Mouse (Mus musculus) lung, postnatal 0 days (tissue): Measurements from ENCODE around the gene Cmip. TPM values are rescaled to one million over a fixed set of nuclear protein-coding genes. Genes with fewer than 3 reads are reported as not detected.

Experiments used
- ATAC-seq: fragments of 200-750 bp; cut with Nextera tagmentation; 2 replicates; pipeline ENCODE4 v1.8.0; 2017; ENCODE audit warnings: moderate library complexity
- DNase-seq: peaks from one replicate; pipeline ENCODE4 v3.0.0-alpha.2; 2016; ENCODE audit warnings: low spot score
- H3K27ac ChIP-seq: fragments of 300-500 bp; sonication (generic); 2 replicates; pipeline ENCODE4 v1.5.1; 2014; ENCODE audit warnings: antibody characterized with exemption, mild to moderate bottlenecking, low read length, mixed read lengths
- H3K27me3 ChIP-seq: fragments of 300-500 bp; sonication (generic); replicated peaks from 2 replicates; pipeline ENCODE4 v1.6.1; 2014; ENCODE audit warnings: low read length, mixed read lengths; ENCODE audit not compliant: insufficient read depth
- H3K36me3 ChIP-seq: fragments of 300-500 bp; sonication (generic); 2 replicates; pipeline ENCODE4 v1.6.1; 2014; ENCODE audit warnings: low read length, mixed read lengths; ENCODE audit not compliant: insufficient read depth
- H3K4me1 ChIP-seq: fragments of 300-500 bp; sonication (generic); 2 replicates; pipeline ENCODE4 v1.6.1; 2014; ENCODE audit warnings: antibody characterized with exemption, low read depth, low read length, mixed read lengths; ENCODE audit not compliant: insufficient read depth
- H3K4me2 ChIP-seq: fragments of 300-500 bp; sonication (generic); replicated peaks from 2 replicates; pipeline ENCODE4 v1.6.1; 2014; ENCODE audit warnings: low read depth, mild to moderate bottlenecking, low read length, moderate library complexity, mixed read lengths
- H3K4me3 ChIP-seq: fragments of 300-500 bp; sonication (generic); 2 replicates; pipeline ENCODE4 v1.5.1; 2014; ENCODE audit warnings: low read depth, low read length
- H3K9ac ChIP-seq: fragments of 300-500 bp; sonication (generic); replicated peaks from 2 replicates; pipeline ENCODE4 v1.6.1; 2014; ENCODE audit warnings: low read depth, mild to moderate bottlenecking
- H3K9me3 ChIP-seq: fragments of 300-500 bp; sonication (generic); 2 replicates; pipeline ENCODE4 v1.6.1; 2016; ENCODE audit warnings: low read length, mixed read lengths
- CTCF ChIP-seq: IDR thresholded peaks from 2 replicates; pipeline ENCODE4 v1.5.1; 2016; ENCODE audit warnings: antibody characterized with exemption, mild to moderate bottlenecking
- EP300 ChIP-seq: IDR thresholded peaks from 2 replicates; pipeline ENCODE4 v1.6.1; 2016; ENCODE audit warnings: antibody characterized with exemption, mild to moderate bottlenecking, control low read depth
- WGBS: fragments of 180-500 bp; shearing (Covaris S2); extraction: QIAGEN DNeasy Blood & Tissue Kit; methylation state at CpG from one replicate; pipeline ENCODE4 v1.1.7; 2014; 5-methylcytosine and 5-hydroxymethylcytosine counted together
- polyA plus RNA-seq: library from polyadenylated mRNA; unstranded; fragments of >200 nt; fragmentation: Nextera tagmentation; extraction: Ambion mirVana; gene quantifications from 2 replicates; pipeline ENCODE4 v1.2.1, GENCODE M21; 2015

The Cmip gene
- polyA plus RNA-seq, 1 experiment from 2014 or later = 27.6 TPM

DNA sequence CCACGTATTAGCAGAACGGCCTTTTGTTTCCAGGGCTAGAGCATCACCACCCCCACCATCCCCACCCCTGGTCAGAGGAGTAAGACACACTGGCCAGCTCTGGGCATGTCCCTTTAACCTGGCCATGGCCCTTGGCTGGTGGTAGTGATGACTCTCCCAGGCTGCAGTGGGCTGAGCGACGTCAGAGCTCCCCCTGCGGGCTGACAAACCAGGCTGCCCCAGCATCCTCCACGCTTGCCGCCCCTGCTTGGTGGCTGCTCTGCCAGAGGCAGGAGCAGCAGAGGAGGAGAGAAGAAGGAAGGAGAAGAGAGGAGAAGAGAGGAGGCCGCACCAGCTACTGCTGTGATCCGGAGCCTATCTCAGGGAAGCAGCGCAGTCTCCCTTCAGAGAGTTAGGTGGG lies 122.3 kb downstream of the Cmip start:
- Histone ChIP-seq H3K36me3 (peaks cover under 1% of the 10 kb centered on the region; the same call in 1 of the 2 replicates), H3K9ac (no peak overlapping the region), H3K4me1 (peaks cover 15% of the 10 kb centered on the region; the same call in 1 of the 2 replicates), H3K27me3 (no peaks in the 10 kb centered on the region), H3K4me3 (no peak overlapping the region), H3K9me3 (no peaks in the 10 kb centered on the region), H3K27ac (no peak overlapping the region), H3K4me2 (no peak overlapping the region)
- DNase-seq = peak; percentile 51
- WGBS = 51% methylated on average over 8 of the region's 10 CpGs
- TF ChIP-seq CTCF (peak; percentile 70), EP300 (no peak)
- ATAC-seq = peak; percentile 56

DNA sequence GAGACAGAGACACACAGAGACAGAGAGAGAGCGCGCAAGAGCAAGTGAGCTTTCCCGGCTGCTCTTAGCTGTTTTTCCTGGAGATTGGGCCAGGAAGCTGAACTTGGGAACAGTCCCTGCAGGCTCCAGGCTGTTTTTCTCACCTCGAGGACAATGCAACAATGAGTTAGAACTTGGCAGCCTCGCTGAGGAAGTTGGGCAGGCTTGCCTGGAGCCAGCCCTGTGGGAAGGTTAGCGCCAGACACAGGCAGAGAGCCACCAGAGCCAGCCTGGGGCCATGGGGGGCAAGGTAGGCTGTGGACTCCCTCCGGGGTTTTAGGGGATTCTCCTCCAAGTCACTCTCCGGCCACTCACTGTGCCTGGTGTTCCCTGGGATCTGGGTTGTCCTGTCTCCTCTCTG lies 123.9 kb downstream of the Cmip start:
- H3K4me1 ChIP-seq = peaks cover 15% of the 10 kb centered on the region; the same call in 1 of the 2 replicates
- no peak overlapping the region for H3K4me3 ChIP-seq
- no peaks in the 10 kb centered on the region for H3K9me3 ChIP-seq
- ATAC-seq (peak; percentile 80), DNase-seq (peak; percentile 90)
- no peak overlapping the region for H3K4me2 ChIP-seq
- H3K36me3 ChIP-seq = peaks cover 4% of the 10 kb centered on the region; the same call in 1 of the 2 replicates
- TF ChIP-seq EP300 (peak; percentile 68; the same call in 1 of the 2 replicates), CTCF (no peak)
- 40% methylated on average over 8 of the region's 8 CpGs for WGBS
- H3K27me3 ChIP-seq = no peaks in the 10 kb centered on the region
- peak overlapping the region; percentile 69 for H3K27ac ChIP-seq
- H3K9ac ChIP-seq = no peak overlapping the region

DNA sequence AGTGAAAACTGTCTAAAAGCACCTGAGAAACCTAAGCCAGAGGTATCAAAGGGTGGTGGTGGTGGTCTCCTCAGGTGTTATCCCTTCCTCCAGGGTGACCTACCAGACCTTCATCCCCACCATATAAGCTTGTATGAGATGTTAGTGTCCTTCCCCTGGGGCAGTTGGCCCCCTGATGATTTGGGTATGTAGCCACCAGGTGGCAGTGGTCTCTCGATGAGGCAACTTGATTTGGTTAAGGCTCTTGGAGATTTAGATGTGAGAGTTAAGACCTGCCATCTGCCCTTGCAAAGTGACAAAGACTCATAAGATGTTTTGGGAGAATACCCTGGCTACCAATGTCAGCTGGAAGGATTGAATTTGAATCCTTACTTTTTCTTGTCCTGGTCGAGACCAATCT lies 129.3 kb downstream of the Cmip start:
- Histone ChIP-seq H3K9me3 (no peaks in the 10 kb centered on the region), H3K4me2 (no peak overlapping the region), H3K4me3 (no peak overlapping the region), H3K27ac (no peak overlapping the region), H3K27me3 (no peaks in the 10 kb centered on the region), H3K9ac (no peak overlapping the region), H3K4me1 (peaks cover 4% of the 10 kb centered on the region; the same call in 1 of the 2 replicates), H3K36me3 (0 out of 2 replicates have a peak, but pooled peaks cover 4% of the 10 kb centered on the region)
- TF ChIP-seq EP300 (no peak), CTCF (peak; percentile 72)
- DNase-seq = peak; percentile 51
- WGBS = 75% methylated on average over 2 of the region's 2 CpGs
- ATAC-seq = no peak

DNA sequence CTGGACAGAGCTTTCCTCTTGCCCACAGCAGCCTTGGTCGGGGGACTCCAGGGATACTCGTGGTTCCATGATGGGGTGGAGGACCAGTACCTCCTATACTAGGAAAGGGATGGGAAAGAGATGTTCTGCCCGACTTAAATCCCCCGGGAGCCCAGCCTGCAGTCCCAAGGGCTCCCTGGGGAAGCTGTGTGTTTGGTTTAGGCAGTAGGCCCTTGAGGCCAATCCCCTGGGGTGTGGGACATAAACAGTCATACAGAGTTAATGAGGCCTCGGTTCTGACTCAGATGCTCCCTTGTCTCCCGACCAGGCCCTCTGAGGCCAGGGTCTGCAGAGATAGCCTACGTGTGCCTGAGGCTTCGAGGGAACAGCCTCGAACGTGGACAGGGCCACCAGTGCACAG lies 130.8 kb downstream of the Cmip start:
- 72% methylated on average over 10 of the region's 10 CpGs for WGBS
- ATAC-seq (peak; percentile 46), DNase-seq (no peak)
- 0 out of 2 replicates have a peak, but pooled peaks cover 4% of the 10 kb centered on the region for H3K36me3 ChIP-seq
- H3K4me3 ChIP-seq = no peak overlapping the region
- TF ChIP-seq CTCF (no peak), EP300 (no peak)
- no peak overlapping the region for H3K4me2 ChIP-seq
- no peaks in the 10 kb centered on the region for H3K27me3 ChIP-seq
- no peaks in the 10 kb centered on the region for H3K9me3 ChIP-seq
- H3K4me1 ChIP-seq = no peaks in the 10 kb centered on the region
- H3K9ac ChIP-seq = no peak overlapping the region
- H3K27ac ChIP-seq = peak overlapping the region; percentile 29; the same call in 1 of the 2 replicates

DNA sequence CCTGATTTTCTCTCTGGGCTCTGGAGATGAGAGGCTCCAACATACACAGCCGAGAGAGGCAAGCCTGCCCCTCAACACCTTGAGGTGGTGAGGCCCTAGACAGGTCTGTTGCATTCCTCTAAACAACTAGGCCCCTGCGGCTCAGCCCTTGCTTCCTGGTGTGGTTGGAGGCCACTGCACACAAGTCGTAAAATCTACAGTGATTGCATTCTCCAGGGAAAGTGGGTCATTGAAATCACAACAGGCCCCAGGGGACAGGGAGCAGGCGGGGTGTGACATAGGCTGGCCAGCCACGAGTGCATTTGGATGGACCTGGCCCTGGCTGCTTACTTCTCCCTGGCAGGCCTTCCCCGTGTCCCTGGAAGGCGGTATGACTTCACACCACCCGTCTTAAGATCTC lies 131.5 kb downstream of the Cmip start:
- WGBS = 43% methylated on average over 8 of the region's 8 CpGs
- no peak overlapping the region for H3K9ac ChIP-seq
- H3K27me3 ChIP-seq = no peaks in the 10 kb centered on the region
- H3K4me1 ChIP-seq = no peaks in the 10 kb centered on the region
- DNase-seq (peak; percentile 35), ATAC-seq (peak; percentile 40)
- H3K9me3 ChIP-seq = no peaks in the 10 kb centered on the region
- H3K36me3 ChIP-seq = 0 out of 2 replicates have a peak, but pooled peaks cover 4% of the 10 kb centered on the region
- no peak overlapping the region for H3K4me3 ChIP-seq
- no peak overlapping the region for H3K4me2 ChIP-seq
- TF ChIP-seq CTCF (no peak), EP300 (no peak)
- H3K27ac ChIP-seq = no peak overlapping the region

DNA sequence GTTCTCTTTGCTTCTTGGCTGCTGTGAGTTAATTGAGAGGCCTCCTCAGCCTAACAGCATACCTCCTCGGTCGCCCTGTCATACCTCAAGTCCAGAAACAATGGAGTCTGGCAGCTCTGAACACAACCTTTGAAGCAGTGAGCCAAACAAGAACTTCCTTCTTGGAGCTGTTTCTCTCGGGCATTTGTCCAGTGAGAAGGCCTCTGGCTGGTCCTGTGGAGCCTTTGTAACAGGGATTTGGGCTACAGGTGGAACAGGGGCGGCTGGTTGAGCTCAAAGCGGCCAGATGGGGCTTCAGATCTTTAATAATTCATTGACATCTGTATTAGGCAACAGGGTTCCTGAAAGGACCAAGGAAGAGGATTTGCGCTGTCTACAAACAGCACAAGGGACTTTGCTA lies 137.0 kb downstream of the Cmip start:
- ATAC-seq = no peak
- no peak for DNase-seq
- H3K9me3 ChIP-seq = no peaks in the 10 kb centered on the region

More for the DNA sequence above, 137.0 kb downstream of the Cmip start:
- Histone ChIP-seq H3K4me3 (no peak overlapping the region), H3K4me1 (no peaks in the 10 kb centered on the region), H3K27me3 (no peaks in the 10 kb centered on the region), H3K4me2 (no peak overlapping the region), H3K9ac (no peak overlapping the region), H3K27ac (no peak overlapping the region), H3K36me3 (no peaks in the 10 kb centered on the region)
- 63% methylated on average over 6 of the region's 6 CpGs for WGBS
- TF ChIP-seq EP300 (no peak), CTCF (no peak)
